Mouse (Mus musculus) brain, embryonic 14.5 days (tissue): ENCODE measurements around the gene Adam10.

Experiments
- CTCF ChIP-seq: fragments of 200-500 bp; IDR thresholded peaks from 2 replicates; pipeline ENCODE4 v1.5.1; 2012; ENCODE audit warnings: inconsistent platforms, mild to moderate bottlenecking, moderate library complexity, borderline replicate concordance; ENCODE audit not compliant: insufficient read depth, insufficient read length; ENCODE audit errors: extremely low read depth
- POLR2A ChIP-seq: fragments of 200-500 bp; IDR thresholded peaks from 2 replicates; pipeline ENCODE4 v1.6.1; 2012; ENCODE audit warnings: mild to moderate bottlenecking, inconsistent platforms, borderline replicate concordance; ENCODE audit not compliant: poor library complexity, insufficient read depth, insufficient read length, severe bottlenecking; ENCODE audit errors: extremely low read depth

DNA sequence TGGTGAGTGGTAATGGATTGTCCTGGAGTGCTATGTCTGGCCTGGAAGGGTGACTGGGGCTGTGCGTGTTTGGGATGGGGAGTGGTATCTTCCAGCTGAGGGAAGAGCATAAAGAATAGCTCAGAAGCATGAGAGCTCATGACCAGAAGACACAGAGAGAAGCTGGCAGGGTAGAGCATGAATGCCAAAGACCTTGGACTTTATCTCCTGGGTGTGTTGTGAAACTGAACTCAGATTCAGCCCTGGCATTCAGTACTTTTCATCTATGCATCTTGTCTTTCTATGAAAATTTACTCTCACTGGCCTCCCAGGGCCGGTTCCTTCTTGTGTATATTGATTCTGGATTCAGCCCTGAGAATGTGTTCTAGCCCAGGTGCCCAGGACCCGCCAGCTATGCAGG is 145.3 kb downstream of the Adam10 start:
- TF ChIP-seq CTCF (no peak), POLR2A (no peak)
